Mouse (Mus musculus) CH12.LX (cell line): Measurements from ENCODE around the gene Pls1. TPM values are rescaled to one million over a fixed set of nuclear protein-coding genes. Genes with fewer than 3 reads are reported as not detected.

Source experiments
- DNase-seq: peaks from one replicate; pipeline ENCODE4 v3.0.0-alpha.2; 2013; ENCODE audit errors: extremely low read depth
- H3K27ac ChIP-seq: 2 replicates; pipeline ENCODE4 v1.5.1; 2012; ENCODE audit warnings: low read depth, mild to moderate bottlenecking, control low read depth, moderate library complexity; ENCODE audit not compliant: insufficient read depth
- H3K27me3 ChIP-seq: replicated peaks from 2 replicates; pipeline ENCODE3; 2012; ENCODE audit warnings: inconsistent platforms
- H3K36me3 ChIP-seq, 2 experiments: replicated peaks in 1 of 2; 2 replicates each; pipeline versions ENCODE3 to v1.6.1; 2012; ENCODE audit warnings: inconsistent platforms in 1 of 2, low read length in 1 of 2, mild to moderate bottlenecking in 1 of 2, mixed read lengths in 1 of 2, moderate library complexity in 1 of 2; ENCODE audit not compliant: control insufficient read depth in 1 of 2, insufficient read depth in 1 of 2
- H3K4me1 ChIP-seq, 2 experiments: 2 replicates each; pipeline ENCODE4 v1.6.1; 2012; ENCODE audit warnings: inconsistent platforms in 1 of 2, moderate library complexity in 1 of 2; ENCODE audit not compliant: insufficient read depth in 2 of 2, control insufficient read depth in 1 of 2
- H3K4me2 ChIP-seq: 2 replicates; pipeline ENCODE4 v1.6.1; 2012; ENCODE audit warnings: low read depth, mild to moderate bottlenecking, control low read depth; ENCODE audit not compliant: poor library complexity, insufficient read depth, severe bottlenecking
- H3K4me3 ChIP-seq, 3 experiments: fragments of 150-350 bp in 1 of 3; sonication (generic) in 1 of 3; replicated peaks in 1 of 3; 2 replicates each; pipeline versions ENCODE3 to v1.5.1; 2011 to 2012; ENCODE audit warnings: low read depth in 2 of 3, low read length in 2 of 3, mild to moderate bottlenecking in 2 of 3, moderate library complexity in 2 of 3, control low read depth in 1 of 3, improper control_type of control experiment in 1 of 3, inconsistent platforms in 1 of 3, mixed read lengths in 1 of 3; ENCODE audit not compliant: poor library complexity in 1 of 3
- H3K79me2 ChIP-seq: replicated peaks from 2 replicates; pipeline ENCODE4 v1.6.1; 2012; ENCODE audit warnings: mild to moderate bottlenecking, moderate library complexity; ENCODE audit not compliant: control insufficient read depth, poor library complexity, insufficient read depth, severe bottlenecking; ENCODE audit errors: extremely low read depth
- H3K9ac ChIP-seq: 2 replicates; pipeline ENCODE4 v1.6.1; 2012; ENCODE audit warnings: low read depth, mild to moderate bottlenecking, control low read depth, moderate library complexity; ENCODE audit not compliant: insufficient read depth
- H3K9me3 ChIP-seq: replicated peaks from 2 replicates; pipeline ENCODE3; 2012; ENCODE audit warnings: low read length, inconsistent platforms, mixed read lengths
- CTCF ChIP-seq, 2 experiments: IDR thresholded peaks in 1 of 2; conservative IDR thresholded peaks in 1 of 2; 2 replicates each; pipeline ENCODE4 v1.5.1; 2011 to 2012; ENCODE audit warnings: low read depth in 2 of 2, low read length in 2 of 2, improper control_type of control experiment in 1 of 2, inconsistent platforms in 1 of 2, mild to moderate bottlenecking in 1 of 2, moderate library complexity in 1 of 2
- E2F4 ChIP-seq: IDR thresholded peaks from 2 replicates; pipeline ENCODE4 v1.6.1; 2011; ENCODE audit warnings: low read depth, low read length, improper control_type of control experiment; ENCODE audit not compliant: insufficient replicate concordance
- ELF1 ChIP-seq: IDR thresholded peaks from 2 replicates; pipeline ENCODE4 v1.6.1; 2014; ENCODE audit warnings: low read depth, mild to moderate bottlenecking, inconsistent platforms, low read length, improper control_type of control experiment
- ETS1 ChIP-seq: conservative IDR thresholded peaks from 2 replicates; pipeline ENCODE4 v1.6.1; 2012; ENCODE audit warnings: low read depth, mild to moderate bottlenecking, inconsistent platforms, low read length, improper control_type of control experiment, moderate library complexity
- GABPA ChIP-seq: IDR thresholded peaks from 2 replicates; pipeline ENCODE4 v1.6.1; 2012; ENCODE audit warnings: low read depth, low read length, improper control_type of control experiment, inconsistent platforms; ENCODE audit not compliant: insufficient replicate concordance
- HCFC1 ChIP-seq: IDR thresholded peaks from 2 replicates; pipeline ENCODE4 v1.6.1; 2012; ENCODE audit warnings: low read depth, mild to moderate bottlenecking, inconsistent platforms, low read length, improper control_type of control experiment
- IRF4 ChIP-seq: IDR thresholded peaks from 2 replicates; pipeline ENCODE4 v1.6.1; 2014; ENCODE audit warnings: low read depth, mild to moderate bottlenecking, inconsistent platforms, low read length, improper control_type of control experiment
- JUN ChIP-seq: IDR thresholded peaks from 2 replicates; pipeline ENCODE4 v1.6.1; 2011; ENCODE audit warnings: low read depth, mild to moderate bottlenecking, low read length, improper control_type of control experiment, moderate library complexity; ENCODE audit not compliant: insufficient read depth
- JUND ChIP-seq: conservative IDR thresholded peaks from 2 replicates; pipeline ENCODE4 v1.6.1; 2011; ENCODE audit warnings: low read depth, low read length, improper control_type of control experiment
- MAFK ChIP-seq: IDR thresholded peaks from 2 replicates; pipeline ENCODE4 v1.6.1; 2011; ENCODE audit warnings: low read length, improper control_type of control experiment; ENCODE audit not compliant: insufficient replicate concordance
- MAX ChIP-seq: IDR thresholded peaks from 2 replicates; pipeline ENCODE4 v1.6.1; 2011; ENCODE audit warnings: low read length, improper control_type of control experiment
- MAZ ChIP-seq: IDR thresholded peaks from 2 replicates; pipeline ENCODE4 v1.6.1; 2012; ENCODE audit warnings: low read depth, mild to moderate bottlenecking, inconsistent platforms, low read length, improper control_type of control experiment, moderate library complexity
- MXI1 ChIP-seq: IDR thresholded peaks from 2 replicates; pipeline ENCODE4 v1.6.1; 2011; ENCODE audit warnings: mild to moderate bottlenecking, low read depth, low read length, improper control_type of control experiment
- MYC ChIP-seq: IDR thresholded peaks from 2 replicates; pipeline ENCODE4 v1.6.1; 2011; ENCODE audit warnings: low read depth, mild to moderate bottlenecking, improper control_type of control experiment, low read length
- NELFE ChIP-seq: IDR thresholded peaks from 2 replicates; pipeline ENCODE4 v1.6.1; 2011; ENCODE audit warnings: low read depth, low read length, improper control_type of control experiment
- PAX5 ChIP-seq: IDR thresholded peaks from 2 replicates; pipeline ENCODE4 v1.6.1; 2012; ENCODE audit warnings: low read length, inconsistent platforms, mixed read lengths
- RAD21 ChIP-seq: IDR thresholded peaks from 2 replicates; pipeline ENCODE4 v1.6.1; 2011; ENCODE audit warnings: low read depth, mild to moderate bottlenecking, low read length, improper control_type of control experiment, moderate library complexity
- SIN3A ChIP-seq: IDR thresholded peaks from 2 replicates; pipeline ENCODE4 v1.6.1; 2012; ENCODE audit warnings: low read length, improper control_type of control experiment, inconsistent platforms
- SMC3 ChIP-seq: IDR thresholded peaks from 2 replicates; pipeline ENCODE4 v1.6.1; 2011; ENCODE audit warnings: low read depth, low read length, improper control_type of control experiment
- TBP ChIP-seq: conservative IDR thresholded peaks from 2 replicates; pipeline ENCODE4 v1.6.1; 2011; ENCODE audit warnings: low read depth, low read length, improper control_type of control experiment
- TCF12 ChIP-seq: IDR thresholded peaks from 2 replicates; pipeline ENCODE4 v1.6.1; 2014; ENCODE audit warnings: low read depth, mild to moderate bottlenecking, inconsistent platforms, low read length, improper control_type of control experiment
- UBTF ChIP-seq: IDR thresholded peaks from 2 replicates; pipeline ENCODE4 v1.6.1; 2012; ENCODE audit warnings: low read depth, mild to moderate bottlenecking, inconsistent platforms, low read length, improper control_type of control experiment, moderate library complexity
- USF1 ChIP-seq: IDR thresholded peaks from 2 replicates; pipeline ENCODE4 v1.6.1; 2014; ENCODE audit warnings: low read depth, mild to moderate bottlenecking, inconsistent platforms, low read length, improper control_type of control experiment
- USF2 ChIP-seq: conservative IDR thresholded peaks from 2 replicates; pipeline ENCODE4 v1.6.1; 2011; ENCODE audit warnings: low read depth, low read length, improper control_type of control experiment
- ZC3H11A ChIP-seq: IDR thresholded peaks from 2 replicates; pipeline ENCODE4 v1.6.1; 2012; ENCODE audit warnings: low read depth, mild to moderate bottlenecking, inconsistent platforms, low read length, improper control_type of control experiment
- ZNF384 ChIP-seq: IDR thresholded peaks from 2 replicates; pipeline ENCODE4 v1.6.1; 2012; ENCODE audit warnings: low read depth, low read length, improper control_type of control experiment, inconsistent platforms
- dilution Hi-C: fragments of 300-500 bp; cut with MboI; formaldehyde crosslinking; loops from 2 replicates; pipeline ENCODE4 v1.14.3; 2020; ENCODE audit warnings: low sequenced_read_pairs; ENCODE audit not compliant: extremely low pct_unique_long_range_greater_than_20kb, extremely low pct_ligation_motif_present
- in situ Hi-C: fragments of 300-500 bp; cut with MboI; formaldehyde crosslinking; loops from 3 replicates; pipeline ENCODE4 v1.14.3; 2019; ENCODE audit warnings: low sequenced_read_pairs, low pct_ligation_motif_present, low pct_unique_long_range_greater_than_20kb, mixed read lengths
- polyA plus RNA-seq: library from polyadenylated mRNA; unstranded; fragments of >175 nt; gene quantifications from 2 replicates; pipeline ENCODE4 v1.2.1, GENCODE M21; 2012; ENCODE audit warnings: low read depth; ENCODE audit not compliant: insufficient read length
- total RNA-seq, 2 experiments: library from RNA; depleted of rRNA; stranded (reverse); fragments of 300-350 nt in 1 of 2; fragments of >200 nt in 1 of 2; gene quantifications; 2 replicates each; pipeline ENCODE4 v1.2.3; 2012 to 2014

The Pls1 gene
- total and polyA plus RNA-seq, 3 experiments: 0.08 to 0.56 (median 0.40) TPM

DNA sequence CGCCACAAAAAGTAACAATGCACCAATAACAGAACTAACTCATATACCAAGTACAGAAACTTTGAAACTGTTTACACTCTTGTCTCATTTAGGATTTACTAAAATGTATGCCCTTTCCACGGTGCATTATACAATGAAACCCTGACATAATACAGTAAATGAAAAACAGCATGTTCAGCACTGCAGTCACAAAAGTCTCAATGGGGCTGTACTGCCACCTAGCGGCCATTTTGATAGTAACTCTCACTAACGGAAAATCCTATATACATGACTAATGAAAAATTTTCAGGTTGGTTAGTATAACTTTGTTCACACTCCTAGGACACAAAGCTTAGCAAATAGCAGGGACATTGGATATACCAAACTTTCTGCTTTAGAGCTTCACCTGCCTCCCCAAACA, 7.8 kb upstream of the Pls1 start:
- TF ChIP-seq NELFE: no peak; the same call in 1 of the 2 replicates
- TF ChIP-seq MAZ: no peak
- no peak for TF ChIP-seq TBP
- peak; percentile 97 for TF ChIP-seq RAD21
- TF ChIP-seq MAFK: peak; percentile 98
- 0 out of 2 replicates have a peak, but pooled peaks have one; percentile 48 for TF ChIP-seq MAX
- TF ChIP-seq ZC3H11A: peak; percentile 25
- TF ChIP-seq CTCF (conservative IDR thresholded peaks at IDR 0.05 in 1 of 2, IDR thresholded peaks at IDR 0.05 in 1 of 2; ENCODE audit: low read depth in 2 of 2, low read length in 2 of 2): peak; percentile 77 to 94
- 0 out of 2 replicates have a peak, but pooled peaks have one; percentile 28 for TF ChIP-seq ZNF384
- TF ChIP-seq ELF1: no peak
- TF ChIP-seq MXI1: 0 out of 2 replicates have a peak, but pooled peaks have one; percentile 39
- TF ChIP-seq TCF12: no peak
- TF ChIP-seq JUND: peak; percentile 41; the same call in 1 of the 2 replicates
- no peak for TF ChIP-seq PAX5
- TF ChIP-seq UBTF: no peak
- TF ChIP-seq IRF4: 0 out of 2 replicates have a peak, but pooled peaks have one; percentile 48
- peak; percentile 76 for TF ChIP-seq SMC3
- no peak for TF ChIP-seq GABPA
- TF ChIP-seq E2F4: no peak
- no peak for TF ChIP-seq HCFC1
- no peak for TF ChIP-seq SIN3A
- TF ChIP-seq MYC: peak; percentile 81
- no peak for TF ChIP-seq JUN
- no peak for TF ChIP-seq USF2
- no peak for TF ChIP-seq ETS1
- TF ChIP-seq USF1: no peak
- Histone ChIP-seq H3K27me3 (no peaks in the 10 kb centered on the region), H3K4me2 (no peak overlapping the region), H3K9me3 (peaks cover 6% of the 10 kb centered on the region), H3K79me2 (no peaks in the 10 kb centered on the region), H3K4me1 (peaks cover 7 to 35% of the 10 kb centered on the region in 2 experiments; a peak in 3 of 4 replicates), H3K9ac (no peak overlapping the region), H3K4me3 (no peak overlapping the region), H3K27ac (no peak overlapping the region), H3K36me3 (peaks cover 0 to 3% of the 10 kb centered on the region in 2 experiments)
- dilution Hi-C loops (no loop called here), in situ Hi-C loops (loop anchor here (10.0 kb wide), 1 partner anchor 318 kb away; no protein-coding TSS in a partner anchor)
- peak; percentile 88 for DNase-seq
